Mouse (Mus musculus): ENCODE data around the gene Tomm34.

Tomm34 gene

DNA sequence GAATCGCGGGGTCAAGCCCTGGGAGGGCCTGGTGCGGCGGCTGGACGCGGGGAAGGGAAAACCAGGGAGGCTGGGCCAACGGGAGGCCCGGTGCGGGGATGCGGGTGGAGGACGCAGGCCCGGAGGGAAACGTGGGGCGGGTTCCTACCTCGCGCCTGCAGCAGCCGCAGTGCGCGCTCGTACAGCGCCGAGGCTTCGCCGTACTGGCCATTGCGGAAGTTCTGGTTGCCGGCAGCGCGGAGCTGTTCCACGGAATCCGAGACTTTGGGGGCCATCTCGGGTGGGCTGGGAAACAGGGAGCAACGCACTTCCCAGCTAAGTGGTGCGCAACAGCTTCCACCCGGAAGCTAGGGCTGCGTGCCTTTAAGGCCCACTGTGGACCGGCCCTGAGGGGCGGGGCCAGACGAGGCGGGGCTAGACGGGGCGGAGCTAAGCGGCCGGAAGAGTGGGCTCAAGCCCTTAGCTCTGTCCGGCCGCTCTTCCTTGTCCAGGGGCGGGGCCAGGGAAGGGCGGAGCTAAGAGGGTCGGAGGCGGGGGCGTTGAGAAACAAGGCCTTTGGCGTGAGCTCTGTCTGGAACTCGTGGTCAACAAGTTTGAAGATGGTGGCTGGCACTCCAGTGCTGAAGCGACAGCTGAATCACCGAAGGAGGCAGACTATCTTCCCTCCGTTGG is at the start of gene Tomm34:
Tomm34 (minus strand) TSS at position 405 of the 672 bp plus-strand sequence.
- DNase-seq = peak; percentile 96

- no peak for DNase-seq
Measured at GRCm38 (mm10) chr2:164119503-164119902, 48.5 kb upstream of the Tomm34 start.

- DNase-seq = no peak
Measured at GRCm38 (mm10) chr2:164115531-164115930, 44.6 kb upstream of the Tomm34 start.

DNA sequence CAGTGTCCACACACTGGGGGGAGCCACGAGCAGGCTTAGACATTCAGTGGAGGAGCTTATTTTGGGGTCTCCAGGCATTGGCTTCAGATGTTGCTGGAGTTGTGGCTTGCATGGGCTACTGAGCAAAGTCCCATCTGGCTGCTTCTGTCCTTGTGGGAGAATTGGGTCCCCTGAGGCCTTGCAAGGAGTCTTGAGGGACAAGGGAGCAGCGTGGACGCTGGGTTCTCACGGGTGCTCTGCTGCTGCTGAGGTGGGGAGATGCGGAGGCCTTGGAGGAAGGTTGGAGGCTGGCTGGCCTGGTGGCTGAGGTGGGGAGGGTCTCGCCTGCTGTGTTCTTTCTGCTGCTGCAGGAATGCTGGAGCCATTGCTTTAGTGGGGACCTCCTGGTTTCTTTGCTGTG is 43.1 kb upstream of the Tomm34 start:
- DNase-seq = no peak

DNA sequence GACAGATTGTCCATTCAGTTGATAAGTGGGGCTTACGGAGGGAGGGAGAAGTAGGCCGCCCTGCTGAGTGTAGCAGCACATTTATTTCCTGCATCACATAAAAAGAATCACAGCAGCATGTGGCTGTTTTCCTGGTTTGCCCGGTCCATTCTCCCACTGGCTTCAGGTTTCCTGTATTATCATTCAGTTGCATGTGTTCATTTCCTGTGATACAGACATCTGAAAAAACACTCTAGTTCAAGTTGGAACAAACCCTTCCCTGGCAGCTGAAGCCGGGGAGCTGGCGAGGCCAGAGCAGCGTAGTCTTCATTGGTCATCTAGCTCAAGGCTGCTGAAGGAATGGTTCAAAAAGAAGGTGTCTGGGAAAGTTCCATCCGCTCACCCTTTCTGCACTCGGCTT is 40.6 kb upstream of the Tomm34 start:
- DNase-seq = no peak

DNA sequence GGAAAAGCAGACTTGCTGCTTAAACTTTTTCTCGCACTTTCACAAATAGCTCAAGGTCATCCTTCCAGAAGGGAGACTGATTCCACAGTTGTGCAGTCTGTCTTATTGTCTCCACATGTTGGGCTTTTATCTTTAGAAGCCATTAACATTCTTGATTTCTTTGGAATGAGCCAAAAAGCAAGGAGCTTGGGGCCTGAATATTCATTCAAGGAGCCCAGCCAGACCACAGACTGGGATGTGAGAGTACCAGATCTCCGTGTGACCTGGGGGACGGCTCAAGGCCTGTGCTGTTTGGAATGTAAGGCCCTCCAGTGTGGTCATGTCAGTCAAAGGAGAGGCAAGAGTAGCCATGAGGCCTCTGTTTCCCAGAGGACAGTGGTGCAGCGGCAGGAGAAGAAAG is 37.5 kb upstream of the Tomm34 start:
- DNase-seq = no peak

DNA sequence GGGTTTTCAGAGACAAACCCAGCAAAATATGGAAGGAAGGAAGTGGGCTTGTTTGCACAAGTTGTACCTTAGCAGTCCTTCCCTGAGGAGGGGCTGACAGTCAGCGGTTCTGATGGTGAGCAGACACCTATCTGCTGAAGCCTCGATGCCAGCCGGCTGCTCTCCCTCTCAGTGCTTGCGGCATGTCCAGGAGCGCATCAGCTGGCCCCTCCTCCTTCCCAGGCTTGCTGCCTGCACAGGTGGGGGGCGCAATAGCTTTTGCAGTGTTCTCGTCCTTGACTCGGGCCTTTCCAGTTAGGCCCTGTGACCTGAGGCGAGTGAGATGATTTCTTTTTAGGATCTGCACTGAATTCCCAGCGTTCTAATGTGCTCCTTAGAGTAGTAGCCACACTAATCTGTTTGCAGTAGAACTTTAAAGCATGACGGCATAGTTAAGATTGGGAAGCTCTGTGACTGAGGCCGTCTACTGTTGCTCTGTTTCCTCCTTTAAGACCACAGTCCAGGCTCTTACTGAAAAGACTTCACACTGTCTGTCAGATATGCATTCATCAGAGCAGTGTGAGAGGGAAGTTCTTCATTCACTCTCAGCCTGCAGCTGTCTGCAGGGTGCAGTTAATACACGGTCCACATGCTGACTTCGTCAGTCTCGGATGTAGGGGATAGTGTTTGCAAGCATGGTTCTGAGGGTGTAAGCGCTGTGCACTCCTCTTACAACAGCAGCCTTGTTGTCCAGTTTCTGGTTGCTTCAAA is 36.3 kb upstream of the Tomm34 start:
- no peak for DNase-seq

DNA sequence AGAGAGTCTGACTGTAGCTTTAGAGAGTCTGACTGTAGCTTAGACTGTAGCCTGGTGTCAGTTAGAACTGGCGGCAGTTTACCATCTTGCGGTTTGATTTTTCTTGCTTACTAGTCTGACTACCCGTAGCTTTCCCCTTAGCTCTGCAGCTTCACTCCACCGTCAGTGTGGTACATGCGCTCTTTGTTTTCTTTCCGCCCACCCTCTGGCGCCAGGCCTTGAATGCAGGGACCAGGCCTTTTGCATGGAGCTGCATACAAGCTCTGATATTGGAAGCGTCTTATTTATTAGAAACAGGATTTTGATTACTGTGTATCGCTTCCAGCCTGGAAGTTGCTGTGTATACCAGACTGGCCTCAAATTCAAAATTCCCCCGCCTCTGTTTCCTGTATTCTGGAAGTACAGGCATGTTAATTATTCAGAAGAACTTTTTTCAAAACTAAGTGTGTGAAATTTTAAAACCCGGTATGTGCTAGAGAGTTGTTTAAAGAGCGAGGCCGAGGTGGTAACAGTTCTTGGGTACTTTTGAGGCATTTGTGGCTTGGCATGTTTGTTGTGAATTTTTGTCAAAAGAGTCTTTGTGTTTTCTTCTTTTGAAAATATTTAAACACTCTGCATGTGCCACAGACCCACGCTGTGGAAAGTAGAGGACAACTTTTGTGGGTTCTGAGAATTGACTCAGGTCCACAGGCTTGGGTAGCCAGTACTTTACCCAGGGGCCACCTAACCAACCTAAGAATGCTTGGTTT is 35.5 kb upstream of the Tomm34 start:
- DNase-seq = no peak

DNA sequence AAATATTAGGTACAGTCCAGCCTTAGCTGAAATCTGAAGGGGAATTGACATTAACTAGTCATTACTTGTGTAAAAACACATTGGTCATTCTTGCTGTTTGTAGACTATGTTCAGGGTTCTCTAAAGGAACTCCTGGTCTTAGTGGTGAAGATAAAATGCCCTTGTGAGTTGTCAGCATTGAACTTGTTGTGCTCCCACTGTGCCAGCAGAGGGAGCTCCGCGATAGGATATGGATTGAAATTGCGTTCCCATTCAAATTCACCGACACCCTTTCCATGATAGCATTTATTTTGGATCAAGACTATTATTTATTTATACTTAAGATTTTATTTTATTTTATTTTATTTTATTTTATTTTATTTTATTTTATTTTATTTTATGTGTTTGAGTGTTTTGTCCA is 32.5 kb upstream of the Tomm34 start:
- peak; percentile 64 for DNase-seq

DNA sequence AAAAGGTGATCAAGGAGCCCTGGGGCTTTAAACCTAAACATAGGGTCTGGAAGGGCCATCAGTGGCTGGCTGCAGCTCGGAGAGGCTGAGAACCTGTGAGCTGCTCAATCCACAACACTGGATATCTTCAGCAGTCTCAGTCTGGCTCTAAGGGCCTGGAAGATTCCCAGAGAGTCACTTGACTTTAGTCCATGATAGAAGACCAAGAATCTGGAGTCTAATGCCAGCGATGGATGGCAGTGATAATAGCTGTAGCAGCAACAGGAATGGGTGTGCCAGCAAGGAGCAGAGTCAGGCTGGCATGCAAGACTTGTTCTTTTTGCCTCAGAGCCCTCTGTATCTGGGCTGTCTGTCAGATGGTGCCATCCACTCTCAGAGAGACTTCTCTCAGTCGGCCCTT is 31.4 kb upstream of the Tomm34 start:
- DNase-seq = no peak

GRCm38 (mm10) chr2:164101936-164102335 is 31.0 kb upstream of the Tomm34 start:
- DNase-seq = no peak

- DNase-seq = no peak
Measured at GRCm38 (mm10) chr2:164098603-164099250, 27.8 kb upstream of the Tomm34 start.

DNA sequence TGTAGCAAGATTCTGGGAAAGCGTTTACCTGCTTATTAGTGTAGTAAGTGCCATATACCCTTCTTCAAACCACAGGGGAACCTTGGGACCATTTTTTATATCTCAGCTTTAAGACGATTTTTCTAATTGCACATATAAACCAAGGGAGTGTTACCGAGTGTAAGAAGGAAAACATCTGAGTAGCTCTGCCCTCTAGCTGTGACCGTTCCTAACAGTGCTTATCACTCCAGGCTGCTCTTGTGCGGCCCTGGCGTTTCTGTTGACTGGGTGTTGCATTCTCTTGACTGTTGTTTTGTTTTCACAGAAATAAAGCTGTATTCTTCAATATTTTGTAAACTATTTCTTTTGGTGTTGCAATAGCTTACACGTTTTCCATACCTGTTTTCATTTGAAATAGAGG is 23.2 kb upstream of the Tomm34 start:
- no peak for DNase-seq

GRCm38 (mm10) chr2:164089508-164089907 is 18.5 kb upstream of the Tomm34 start:
- no peak for DNase-seq

DNA sequence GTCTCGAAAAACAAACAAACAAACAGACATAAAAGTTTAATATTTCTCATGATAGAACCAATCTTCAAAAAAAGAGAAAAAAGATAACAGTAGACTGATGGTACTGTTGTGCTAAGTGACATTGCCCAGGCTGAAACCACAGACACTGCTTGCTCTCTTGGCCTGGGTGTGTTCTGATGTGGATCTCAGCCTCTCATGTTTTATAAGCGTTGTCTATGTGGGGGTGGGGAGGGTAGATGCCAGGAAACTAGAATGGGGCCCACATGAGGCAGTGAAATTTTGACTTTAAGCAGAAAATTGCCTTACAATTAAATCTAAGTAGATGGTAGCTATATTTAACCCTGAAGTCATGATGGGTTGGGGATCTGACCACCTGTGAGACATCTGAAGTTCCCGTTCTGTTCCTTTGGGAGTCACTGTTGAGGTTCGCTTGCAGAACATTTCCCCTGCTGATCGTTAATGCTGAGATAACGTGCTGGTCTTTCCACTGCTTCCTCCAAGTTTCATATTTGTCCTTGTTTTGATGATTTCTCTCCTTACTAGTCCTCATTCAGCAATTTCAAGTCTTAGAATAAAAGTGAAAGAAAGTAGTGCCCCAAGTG is 16.5 kb upstream of the Tomm34 start:
- DNase-seq = no peak

GRCm38 (mm10) chr2:164084342-164084700 is 13.4 kb upstream of the Tomm34 start:
- DNase-seq = no peak

GRCm38 (mm10) chr2:164083609-164084341 is 12.8 kb upstream of the Tomm34 start:
- no peak for DNase-seq

- DNase-seq = no peak
Measured at GRCm38 (mm10) chr2:164082175-164082574, 11.2 kb upstream of the Tomm34 start.

- no peak for DNase-seq
Measured at GRCm38 (mm10) chr2:164081577-164081976, 10.6 kb upstream of the Tomm34 start.

GRCm38 (mm10) chr2:164079488-164079887 is 8.5 kb upstream of the Tomm34 start:
- DNase-seq = no peak

DNA sequence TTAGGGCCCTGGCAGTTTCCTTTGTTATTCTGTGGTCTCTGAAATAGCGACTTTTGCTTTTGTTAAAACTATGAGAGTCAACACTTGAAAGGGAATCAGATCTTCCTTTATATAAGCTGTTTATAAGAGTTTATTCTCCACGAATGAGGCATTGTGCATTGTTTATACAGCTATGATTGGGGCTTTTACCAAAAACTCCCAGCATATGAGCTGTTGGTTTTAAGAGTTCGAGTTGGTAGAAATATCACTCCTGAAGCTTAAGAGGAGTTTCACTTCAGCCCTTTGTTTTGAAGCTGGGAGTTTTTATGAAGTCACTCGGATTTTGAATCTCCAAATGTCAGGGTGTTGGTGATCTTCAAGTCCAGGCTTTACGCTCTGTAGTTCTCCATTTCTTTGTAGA is 6.9 kb upstream of the Tomm34 start:
- DNase-seq = no peak

DNA sequence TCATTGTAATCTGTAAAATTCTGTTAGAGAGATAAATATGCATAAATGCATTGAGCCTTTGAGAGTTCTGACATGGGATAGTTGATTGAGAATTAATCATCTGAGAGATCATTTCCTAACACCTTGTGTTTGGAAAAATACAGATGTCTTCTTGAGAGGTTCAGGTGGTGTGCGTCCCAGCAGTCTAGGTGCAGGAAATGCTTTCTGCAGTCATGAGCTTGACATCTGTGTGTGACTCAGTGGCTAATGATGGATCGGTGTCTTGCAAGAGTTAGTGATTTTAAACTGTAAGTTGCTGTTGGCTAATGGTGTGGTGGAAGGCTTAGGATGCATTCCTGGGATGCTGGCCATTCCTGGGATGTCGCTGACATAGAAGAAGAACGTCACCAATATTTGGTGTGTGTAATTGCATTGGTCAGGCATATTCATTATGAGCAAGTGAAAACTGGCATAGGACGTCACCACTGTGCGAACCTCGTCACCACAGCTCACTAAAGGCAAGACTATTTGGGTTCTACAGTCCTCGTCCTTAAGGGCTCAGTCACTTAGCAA is 6.0 kb upstream of the Tomm34 start:
- DNase-seq = no peak

All from kidney, adult 18-20 months (tissue).